Comparison of ENCODE assay signal across 8 mouse cellular contexts in the genomic region with DNA sequence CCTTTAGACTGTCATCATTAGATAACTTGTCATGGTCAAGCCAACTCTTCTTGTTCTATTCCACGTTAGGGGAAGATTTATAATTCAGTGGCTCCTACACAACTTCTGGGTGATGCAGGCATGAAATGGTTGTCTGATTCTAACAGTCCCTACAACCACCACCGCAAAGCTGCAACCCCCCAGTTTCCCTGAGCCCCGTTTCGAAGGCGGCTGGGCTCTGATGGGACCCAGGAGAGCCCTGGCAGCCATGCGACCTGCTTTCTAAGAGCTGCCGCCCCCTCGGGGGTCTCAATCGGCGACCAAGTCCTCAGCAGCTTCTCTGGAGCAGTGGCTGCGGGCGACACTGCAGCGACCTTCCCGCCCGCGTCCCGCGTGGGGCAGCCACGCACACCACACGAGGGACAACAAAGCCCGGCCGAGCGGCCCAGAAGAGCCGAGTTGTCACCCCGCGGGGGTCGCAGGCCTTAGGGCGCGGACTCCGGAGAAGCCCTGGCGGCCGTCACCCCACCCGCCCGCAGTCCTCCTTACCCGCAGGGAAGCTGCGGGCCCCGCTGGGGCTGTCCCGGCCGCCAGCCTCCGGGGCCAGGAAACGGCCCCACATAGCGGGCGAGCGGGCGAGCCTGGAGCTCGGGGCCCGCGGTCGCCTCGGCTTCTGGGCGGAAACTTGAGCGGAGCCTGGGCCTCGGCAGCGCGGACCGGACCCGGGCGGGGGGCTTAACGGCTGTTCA. TPM values are rescaled to one million over a fixed set of nuclear protein-coding genes. Genes with fewer than 3 reads are reported as not detected.
DNase-seq lines count a peak whose midpoint lies in the region; ATAC-seq lines count a peak whose summit lies in the region.

No protein-coding gene starts in this region.

- no peaks in the 10 kb centered on the region for H3K27me3 ChIP-seq in embryonic facial prominence, embryonic 12.5 days
- H3K27me3 ChIP-seq in midbrain, embryonic 13.5 days = no peaks in the 10 kb centered on the region; the same call in 1 of the 2 replicates

- no peaks in the 10 kb centered on the region for H3K9me3 ChIP-seq in embryonic facial prominence, embryonic 12.5 days
- H3K9me3 ChIP-seq in midbrain, embryonic 13.5 days = no peaks in the 10 kb centered on the region

- peak overlapping the region; percentile 97 for H3K27ac ChIP-seq in embryonic facial prominence, embryonic 12.5 days
- peak overlapping the region; percentile 95 for H3K27ac ChIP-seq in midbrain, embryonic 13.5 days

- peak overlapping the region; percentile 93 for H3K9ac ChIP-seq in embryonic facial prominence, embryonic 12.5 days
- H3K9ac ChIP-seq in midbrain, embryonic 13.5 days (replicated peaks) = peak overlapping the region; percentile 98

- H3K4me3 ChIP-seq in embryonic facial prominence, embryonic 12.5 days = peak overlapping the region; percentile 84
- H3K4me3 ChIP-seq in midbrain, embryonic 13.5 days (replicated peaks) = peak overlapping the region; percentile 93

- intact Hi-C loops in left cerebral cortex, postnatal 4 days (cut with DNase I) = no loop called here

- no peaks in the 10 kb centered on the region for H3K36me3 ChIP-seq in embryonic facial prominence, embryonic 12.5 days
- H3K36me3 ChIP-seq in midbrain, embryonic 13.5 days = no peaks in the 10 kb centered on the region

- WGBS in embryonic facial prominence, embryonic 12.5 days = under 1% methylated on average over 59 of the region's 59 CpGs
- WGBS in midbrain, embryonic 13.5 days = under 1% methylated on average over 59 of the region's 59 CpGs

- peaks cover 14% of the 10 kb centered on the region; the same call in 1 of the 2 replicates for H3K4me1 ChIP-seq in embryonic facial prominence, embryonic 12.5 days
- H3K4me1 ChIP-seq in midbrain, embryonic 13.5 days (replicated peaks) = peaks cover 24% of the 10 kb centered on the region

- peak; percentile 24 for DNase-seq in kidney, adult 9 months
- no peak for DNase-seq in kidney, postnatal 14 days
- DNase-seq in NIH3T3 (ENCODE audit: low read depth) = peak; percentile 58
- peak; percentile 52 for DNase-seq in left cerebral cortex, postnatal 4 days
- peak; percentile 16 for DNase-seq in telencephalon, adult 2 months (ENCODE audit: low read depth, low spot score)

- H3K4me2 ChIP-seq in embryonic facial prominence, embryonic 12.5 days (replicated peaks) = peak overlapping the region; percentile 55
- peak overlapping the region; percentile 70 for H3K4me2 ChIP-seq in midbrain, embryonic 13.5 days (replicated peaks)

- peak; percentile 84 for ATAC-seq in embryonic facial prominence, embryonic 12.5 days (ENCODE audit: insufficient number of reproducible peaks, insufficient read depth, low FRiP score, low TSS enrichment)
- peak; percentile 39 to 59 for ATAC-seq in hematopoietic stem cell, adult 5-6 weeks (replicated peaks in 1 of 2; ENCODE audit: insufficient read depth in 1 of 2, low FRiP score in 2 of 2, low TSS enrichment in 1 of 2, low read depth in 1 of 2, poor library complexity in 2 of 2, severe bottlenecking in 2 of 2)
- ATAC-seq in midbrain, embryonic 13.5 days = peak; percentile 86

RNA-seq across cellular contexts. Expression of gene Cep85l, which starts 0.6 kb away (rescaled TPM):
- polyA plus RNA-seq in embryonic facial prominence, embryonic 12.5 days (2016; fragmentation: Nextera tagmentation; extraction: Ambion mirVana) = 7.9 and 8.3 TPM in 2 replicates
- 28.1 and 33.0 TPM in 2 replicates for total RNA-seq in hematopoietic stem cell, adult 5-6 weeks (2017)
- total RNA-seq in left cerebral cortex, postnatal 4 days (2021) = 10 to 100 TPM; 20.4 to 20.7 TPM
- 5.1 and 5.6 TPM in 2 replicates for polyA plus RNA-seq in midbrain, embryonic 13.5 days (2015; fragmentation: Nextera tagmentation; extraction: Ambion mirVana)

RNA-seq across cellular contexts. Expression of gene Pln, which starts 41.7 kb away (rescaled TPM):
- polyA plus RNA-seq in embryonic facial prominence, embryonic 12.5 days (2016; fragmentation: Nextera tagmentation; extraction: Ambion mirVana) = 2.1 TPM in 2 replicates
- 0.10 and 0.56 TPM in 2 replicates for total RNA-seq in hematopoietic stem cell, adult 5-6 weeks (2017)
- 1 to 10 TPM; 1.3 to 2.2 TPM for total RNA-seq in left cerebral cortex, postnatal 4 days (2021)
- polyA plus RNA-seq in midbrain, embryonic 13.5 days (2015; fragmentation: Nextera tagmentation; extraction: Ambion mirVana) = 1.0 and 1.5 TPM in 2 replicates
